Mouse (Mus musculus) hindbrain, postnatal 0 days (tissue): Measurements from ENCODE around the gene Srp54a. TPM values are rescaled to one million over a fixed set of nuclear protein-coding genes. Genes with fewer than 3 reads are reported as not detected.
"Not testable (repeated sequence)": the region's sequence is repeated elsewhere in the genome, so short reads cannot be mapped to it uniquely, and the experiment has no call there.

Experiments
- ATAC-seq: fragments of 200-750 bp; cut with Nextera tagmentation; 2 replicates; pipeline ENCODE4 v1.8.0; 2017; ENCODE audit warnings: mild to moderate bottlenecking, moderate TSS enrichment, moderate library complexity
- DNase-seq: peaks from one replicate; pipeline ENCODE4 v3.0.0-alpha.2; 2015; ENCODE audit warnings: low spot score
- H3K27ac ChIP-seq: fragments of 300-500 bp; sonication (generic); 2 replicates; pipeline ENCODE4 v1.5.1; 2014; ENCODE audit warnings: mild to moderate bottlenecking
- H3K27me3 ChIP-seq: fragments of 300-500 bp; sonication (generic); 2 replicates; pipeline ENCODE4 v1.6.1; 2014; ENCODE audit warnings: low read length, mixed read lengths; ENCODE audit not compliant: insufficient read depth
- H3K36me3 ChIP-seq: fragments of 300-500 bp; sonication (generic); 2 replicates; pipeline ENCODE4 v1.6.1; 2014; ENCODE audit warnings: low read length, mixed read lengths; ENCODE audit not compliant: insufficient read depth
- H3K4me1 ChIP-seq: fragments of 300-500 bp; sonication (generic); 2 replicates; pipeline ENCODE4 v1.6.1; 2014; ENCODE audit warnings: antibody characterized with exemption, low read length, mixed read lengths; ENCODE audit not compliant: insufficient read depth
- H3K4me2 ChIP-seq: fragments of 300-500 bp; sonication (generic); 2 replicates; pipeline ENCODE4 v1.6.1; 2014; ENCODE audit warnings: low read depth, mild to moderate bottlenecking, low read length, moderate library complexity, mixed read lengths
- H3K4me3 ChIP-seq: fragments of 300-500 bp; sonication (generic); 2 replicates; pipeline ENCODE4 v1.5.1; 2014; ENCODE audit warnings: low read length
- H3K9ac ChIP-seq: fragments of 300-500 bp; sonication (generic); replicated peaks from 2 replicates; pipeline ENCODE4 v1.6.1; 2014; ENCODE audit warnings: mild to moderate bottlenecking, low read length, moderate library complexity, mixed read lengths
- H3K9me3 ChIP-seq: fragments of 300-500 bp; sonication (generic); 2 replicates; pipeline ENCODE4 v1.6.1; 2016; ENCODE audit warnings: low read length, mixed read lengths
- CTCF ChIP-seq: IDR thresholded peaks from 2 replicates; pipeline ENCODE4 v1.5.1; 2016; ENCODE audit warnings: antibody characterized with exemption, control low read depth, low read depth
- WGBS: fragments of 180-500 bp; shearing (Covaris S2); extraction: QIAGEN DNeasy Blood & Tissue Kit; methylation state at CpG from one replicate; pipeline ENCODE4 v1.1.7; 2014; 5-methylcytosine and 5-hydroxymethylcytosine counted together
- polyA plus RNA-seq: library from polyadenylated mRNA; unstranded; fragments of >200 nt; fragmentation: Nextera tagmentation; extraction: Ambion mirVana; gene quantifications from 2 replicates; pipeline ENCODE4 v1.2.1, GENCODE M21; 2015
- total RNA-seq: library from RNA; depleted of rRNA; stranded (reverse); fragments of >200 nt; gene quantifications from 2 replicates; pipeline ENCODE4 v1.2.3, GENCODE M21; 2014; rRNA removed

The Srp54a gene
- total RNA-seq (36.4 and 48.0 TPM in 2 replicates), polyA plus RNA-seq (188 and 192 TPM in 2 replicates)

DNA sequence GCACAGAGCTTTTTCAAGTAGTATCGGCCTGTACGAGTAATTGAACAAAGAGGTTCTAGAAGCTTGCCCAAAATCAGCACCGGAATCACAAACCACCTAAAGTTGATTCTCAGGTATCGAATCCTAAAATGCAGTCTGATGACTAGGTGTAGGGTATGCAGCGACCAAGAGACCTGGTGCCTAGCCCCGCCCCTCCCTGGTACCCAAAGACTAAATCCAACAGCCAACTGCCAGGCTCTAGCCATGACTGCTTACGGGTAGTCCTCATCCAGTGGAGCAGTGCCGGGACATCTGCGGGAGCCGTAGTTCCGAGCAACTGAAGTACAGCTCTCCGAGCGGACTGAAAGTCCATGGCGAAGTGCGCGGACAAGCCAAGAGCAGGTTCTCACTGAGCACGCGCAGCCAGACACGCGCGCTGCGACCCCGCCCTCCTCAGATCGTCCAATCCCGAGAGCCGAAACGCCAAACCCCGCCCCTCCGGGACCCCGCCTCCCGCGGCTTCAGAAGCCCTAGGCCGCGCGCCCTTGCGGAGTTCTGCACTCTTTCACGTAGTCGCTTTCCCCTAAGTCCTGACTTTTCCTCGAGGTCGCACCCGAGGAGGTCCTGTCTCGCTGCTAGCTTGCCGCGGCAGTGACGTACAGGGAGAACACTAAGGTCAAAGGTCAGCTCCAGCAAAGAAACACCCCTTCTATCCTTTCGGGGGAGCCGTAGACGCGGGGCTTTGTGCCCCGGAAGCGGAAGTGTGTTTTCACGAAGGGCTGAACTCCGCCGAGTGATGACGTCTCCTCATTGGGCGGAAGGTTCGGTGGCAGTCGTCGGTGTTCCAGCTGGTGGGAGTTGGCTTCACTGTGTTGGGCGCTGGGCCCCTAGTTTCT lies at the start of gene Srp54a, which contains the start of gene 2700097O09Rik:
Gene Srp54a, plus strand, starts transcription at position 537 of the 875 bp plus-strand sequence.
Gene 2700097O09Rik, minus strand, starts transcription at position 385 of the 875 bp plus-strand sequence.
- Histone ChIP-seq H3K27ac (peak within 1 kb of the TSS; percentile 86), H3K9ac (peak within 1 kb of the TSS; percentile 52), H3K4me3 (peak within 1 kb of the TSS; percentile 60), H3K4me2 (peak within 1 kb of the TSS; percentile 59)
- DNase-seq: peak; percentile 97
- under 1% methylated on average over 60 of the region's 60 CpGs for WGBS
- H3K9me3 ChIP-seq, H3K4me1 ChIP-seq, H3K36me3 ChIP-seq, H3K27me3 ChIP-seq: not testable (repeated sequence)
- ATAC-seq: peak; percentile 99
- TF ChIP-seq CTCF: peak; percentile 26; the same call in 1 of the 2 replicates

DNA sequence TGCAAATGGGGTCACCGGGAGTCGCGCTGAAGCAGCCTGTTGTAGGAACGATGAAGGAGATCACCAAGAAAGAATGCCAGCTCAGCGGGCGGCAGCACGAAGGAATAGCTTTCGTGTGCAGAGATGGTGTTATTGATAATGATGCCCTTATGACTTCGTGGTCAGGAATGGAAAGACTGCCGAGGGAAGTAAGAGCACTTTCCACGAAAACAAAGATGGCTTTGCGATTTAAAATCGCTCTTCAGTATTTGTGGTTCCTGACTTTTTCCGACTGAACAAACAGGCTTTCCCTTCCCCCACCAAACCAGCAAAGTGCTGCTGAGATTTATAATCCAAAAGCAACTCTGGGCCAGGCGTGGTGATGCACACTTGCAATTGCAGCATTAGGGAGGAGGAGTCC lies 39.1 kb upstream of the Srp54a start:
- no peak overlapping the region for H3K27ac ChIP-seq
- no peaks in the 10 kb centered on the region for H3K27me3 ChIP-seq
- no peak overlapping the region for H3K9ac ChIP-seq
- no peak overlapping the region for H3K4me2 ChIP-seq
- 0 out of 2 replicates have a peak, but pooled peaks cover 9% of the 10 kb centered on the region for H3K36me3 ChIP-seq
- no peak overlapping the region for H3K4me3 ChIP-seq
- H3K4me1 ChIP-seq: no peaks in the 10 kb centered on the region
- H3K9me3 ChIP-seq: no peaks in the 10 kb centered on the region
- WGBS: 85% methylated on average over 15 of the region's 15 CpGs
- DNase-seq: no peak
- no peak for ATAC-seq
- TF ChIP-seq CTCF: no peak

GRCm38 (mm10) chr12:55049731-55050353 lies 30.2 kb upstream of the Srp54a start:
- no peaks in the 10 kb centered on the region for H3K4me1 ChIP-seq
- H3K4me3 ChIP-seq: no peak overlapping the region
- H3K27me3 ChIP-seq: no peaks in the 10 kb centered on the region
- ATAC-seq (no peak), DNase-seq (no peak)
- WGBS: 92% methylated on average over 8 of the region's 8 CpGs
- TF ChIP-seq CTCF: no peak
- H3K36me3 ChIP-seq: peaks cover 5% of the 10 kb centered on the region; the same call in 1 of the 2 replicates
- no peaks in the 10 kb centered on the region for H3K9me3 ChIP-seq
- H3K9ac ChIP-seq: no peak overlapping the region
- H3K4me2 ChIP-seq: no peak overlapping the region
- no peak overlapping the region for H3K27ac ChIP-seq

- TF ChIP-seq CTCF: no peak
- H3K4me3 ChIP-seq: no peak overlapping the region
- WGBS: 93% methylated on average over 8 of the region's 8 CpGs
- DNase-seq: no peak
- H3K4me1 ChIP-seq: no peaks in the 10 kb centered on the region
- no peaks in the 10 kb centered on the region for H3K9me3 ChIP-seq
- no peak for ATAC-seq
- no peak overlapping the region for H3K9ac ChIP-seq
- no peaks in the 10 kb centered on the region; the same call in 1 of the 2 replicates for H3K36me3 ChIP-seq
- no peak overlapping the region for H3K4me2 ChIP-seq
- H3K27me3 ChIP-seq: no peaks in the 10 kb centered on the region
- H3K27ac ChIP-seq: no peak overlapping the region
Observed at GRCm38 (mm10) chr12:55051210-55052173, 28.6 kb upstream of the Srp54a start.

- DNase-seq: no peak
- Histone ChIP-seq H3K27me3 (no peaks in the 10 kb centered on the region), H3K9me3 (no peaks in the 10 kb centered on the region), H3K9ac (no peak overlapping the region), H3K4me1 (no peaks in the 10 kb centered on the region), H3K4me2 (no peak overlapping the region), H3K4me3 (no peak overlapping the region), H3K27ac (no peak overlapping the region), H3K36me3 (0 out of 2 replicates have a peak, but pooled peaks cover 8% of the 10 kb centered on the region)
- no peak for ATAC-seq
- 92% methylated on average over 7 of the region's 7 CpGs for WGBS
- no peak for TF ChIP-seq CTCF
Observed at GRCm38 (mm10) chr12:55053267-55053666, 26.8 kb upstream of the Srp54a start.
